Comparison of ENCODE assay signal across 8 mouse cellular contexts in genomic region chr17:33999341-34000149, GRCm38 (mm10). TPM values are rescaled to one million over a fixed set of nuclear protein-coding genes. Genes with fewer than 3 reads are reported as not detected.
DNase-seq lines count a peak whose midpoint lies in the region; ATAC-seq and TF ChIP-seq lines count a peak whose summit lies in the region.

No protein-coding gene starts in this region.

- peak; percentile 24 for DNase-seq in urinary bladder, postnatal 25 days (ENCODE audit: low spot score)
- no peak for DNase-seq in urinary bladder, postnatal 4 days (ENCODE audit: low spot score in 2 of 2)
- peak; percentile 69 for DNase-seq in induced T-regulatory cell, adult 2 months (ENCODE audit: low read depth)
- no peak for DNase-seq in urinary bladder, postnatal 10 days (ENCODE audit: low spot score)
- DNase-seq in urinary bladder, postnatal 14 days (ENCODE audit: low spot score), result no peak

- no peak for TF ChIP-seq POLR2A in olfactory bulb, adult 2 months (IDR thresholded peaks at IDR 0.05; ENCODE audit: insufficient read depth, low read depth, low read length)

- H3K9me3 ChIP-seq in erythroblast, embryonic 14.5 days (ENCODE audit: control insufficient read depth, low read length), result no peaks in the 10 kb centered on the region
- no peaks in the 10 kb centered on the region for H3K9me3 ChIP-seq in liver, embryonic 15.5 days (replicated peaks)

- no peak for TF ChIP-seq CTCF in olfactory bulb, adult 2 months (IDR thresholded peaks at IDR 0.05; ENCODE audit: insufficient read depth, low read depth, low read length)

- H3K4me3 ChIP-seq in erythroblast, embryonic 14.5 days (replicated peaks), result peak overlapping the region; percentile 57
- peak overlapping the region; percentile 67 for H3K4me3 ChIP-seq in liver, embryonic 15.5 days (replicated peaks)
- H3K4me3 ChIP-seq in olfactory bulb, adult 2 months (ENCODE audit: insufficient read depth, low read depth, low read length), result peak overlapping the region; percentile 58

- under 1% methylated on average over 87 of the region's 87 CpGs for WGBS in liver, embryonic 15.5 days (ENCODE audit: insufficient replicate concordance)
- WGBS in olfactory bulb, adult 2 months, result 1% methylated on average over 81 of the region's 87 CpGs

- peak; percentile 42 for ATAC-seq in liver, embryonic 15.5 days (ENCODE audit: insufficient read depth)

- peak overlapping the region; percentile 41; the same call in 1 of the 2 replicates for H3K27ac ChIP-seq in liver, embryonic 15.5 days (replicated peaks)
- H3K27ac ChIP-seq in olfactory bulb, adult 2 months (ENCODE audit: insufficient read depth, low read depth, low read length), result no peak overlapping the region

- H3K4me1 ChIP-seq in erythroblast, embryonic 14.5 days (ENCODE audit: control insufficient read depth), result no peaks in the 10 kb centered on the region
- H3K4me1 ChIP-seq in liver, embryonic 15.5 days (replicated peaks), result peaks cover 19% of the 10 kb centered on the region
- peaks cover 9% of the 10 kb centered on the region for H3K4me1 ChIP-seq in olfactory bulb, adult 2 months (ENCODE audit: control insufficient read depth, insufficient read depth, low read length)

- no peaks in the 10 kb centered on the region for H3K36me3 ChIP-seq in erythroblast, embryonic 14.5 days (ENCODE audit: control insufficient read depth)
- peaks cover 11% of the 10 kb centered on the region for H3K36me3 ChIP-seq in liver, embryonic 15.5 days (replicated peaks)

- peaks cover 43% of the 10 kb centered on the region for H3K27me3 ChIP-seq in erythroblast, embryonic 14.5 days (ENCODE audit: control insufficient read depth)
- peaks cover 32% of the 10 kb centered on the region for H3K27me3 ChIP-seq in liver, embryonic 15.5 days

- peak overlapping the region; percentile 59 for H3K9ac ChIP-seq in liver, embryonic 15.5 days

- H3K4me2 ChIP-seq in liver, embryonic 15.5 days, result peak overlapping the region; percentile 97

RNA-seq across cellular contexts. Expression of gene H2-K1, which starts 0.6 kb away (rescaled TPM):
- 0.91 and 0.94 TPM in 2 replicates for polyA plus RNA-seq in erythroblast, embryonic 14.5 days (2012)
- polyA plus RNA-seq in liver, embryonic 15.5 days (2015; fragmentation: Nextera tagmentation; extraction: Ambion mirVana), result 123 and 165 TPM in 2 replicates
- not detected in 2 replicates for polyA plus RNA-seq in olfactory bulb, adult 2 months (2012; ENCODE audit: insufficient read depth, insufficient read length, low replicate concordance, missing spikeins)

RNA-seq across cellular contexts. Expression of gene Ring1, which starts 24.9 kb away (rescaled TPM):
- 1.8 and 2.5 TPM in 2 replicates for polyA plus RNA-seq in erythroblast, embryonic 14.5 days (2012)
- polyA plus RNA-seq in liver, embryonic 15.5 days (2015; fragmentation: Nextera tagmentation; extraction: Ambion mirVana), result 5.5 and 7.2 TPM in 2 replicates
- polyA plus RNA-seq in olfactory bulb, adult 2 months (2012; ENCODE audit: insufficient read depth, insufficient read length, low replicate concordance, missing spikeins), result not detected in 2 replicates

RNA-seq across cellular contexts. Expression of gene H2-Ke6, which starts 28.3 kb away (rescaled TPM):
- 1.4 TPM in 2 replicates for polyA plus RNA-seq in erythroblast, embryonic 14.5 days (2012)
- 30.7 and 37.0 TPM in 2 replicates for polyA plus RNA-seq in liver, embryonic 15.5 days (2015; fragmentation: Nextera tagmentation; extraction: Ambion mirVana)
- polyA plus RNA-seq in olfactory bulb, adult 2 months (2012; ENCODE audit: insufficient read depth, insufficient read length, low replicate concordance, missing spikeins), result not detected in 2 replicates

RNA-seq across cellular contexts. Expression of gene Slc39a7, which starts 31.9 kb away (rescaled TPM):
- 3.5 TPM in 2 replicates for polyA plus RNA-seq in erythroblast, embryonic 14.5 days (2012)
- 56.3 and 68.5 TPM in 2 replicates for polyA plus RNA-seq in liver, embryonic 15.5 days (2015; fragmentation: Nextera tagmentation; extraction: Ambion mirVana)
- not detected in 2 replicates for polyA plus RNA-seq in olfactory bulb, adult 2 months (2012; ENCODE audit: insufficient read depth, insufficient read length, low replicate concordance, missing spikeins)

RNA-seq across cellular contexts. Expression of gene Rxrb, which starts 32.1 kb away (rescaled TPM):
- 10.1 and 11.3 TPM in 2 replicates for polyA plus RNA-seq in erythroblast, embryonic 14.5 days (2012)
- polyA plus RNA-seq in liver, embryonic 15.5 days (2015; fragmentation: Nextera tagmentation; extraction: Ambion mirVana), result 16.7 and 19.3 TPM in 2 replicates
- polyA plus RNA-seq in olfactory bulb, adult 2 months (2012; ENCODE audit: insufficient read depth, insufficient read length, low replicate concordance, missing spikeins), result not detected in 2 replicates

Comparison
In these comparisons a context has a peak if more than half of its experiments do, and no peak if none do; other contexts are left out.
1. DNase-seq: peak in urinary bladder, postnatal 25 days (single experiment) and induced T-regulatory cell, adult 2 months (single experiment); none in urinary bladder, postnatal 4 days (0 of 2), urinary bladder, postnatal 10 days (single experiment) and urinary bladder, postnatal 14 days (single experiment).
2. RNA of gene H2-K1, which starts 0.6 kb away (polyA plus RNA-seq): not detected in olfactory bulb, adult 2 months and 123 to 165 TPM in liver, embryonic 15.5 days; 0.91 to 0.94 TPM in erythroblast, embryonic 14.5 days; every median in the first group is over 10 times any median in the second.
3. Peak in every context shown above with its lines, with median percentiles within 50 percentile points of each other: H3K4me3 ChIP-seq.